Mouse (Mus musculus): Measurements from ENCODE around the gene Afg1l.

DNA sequence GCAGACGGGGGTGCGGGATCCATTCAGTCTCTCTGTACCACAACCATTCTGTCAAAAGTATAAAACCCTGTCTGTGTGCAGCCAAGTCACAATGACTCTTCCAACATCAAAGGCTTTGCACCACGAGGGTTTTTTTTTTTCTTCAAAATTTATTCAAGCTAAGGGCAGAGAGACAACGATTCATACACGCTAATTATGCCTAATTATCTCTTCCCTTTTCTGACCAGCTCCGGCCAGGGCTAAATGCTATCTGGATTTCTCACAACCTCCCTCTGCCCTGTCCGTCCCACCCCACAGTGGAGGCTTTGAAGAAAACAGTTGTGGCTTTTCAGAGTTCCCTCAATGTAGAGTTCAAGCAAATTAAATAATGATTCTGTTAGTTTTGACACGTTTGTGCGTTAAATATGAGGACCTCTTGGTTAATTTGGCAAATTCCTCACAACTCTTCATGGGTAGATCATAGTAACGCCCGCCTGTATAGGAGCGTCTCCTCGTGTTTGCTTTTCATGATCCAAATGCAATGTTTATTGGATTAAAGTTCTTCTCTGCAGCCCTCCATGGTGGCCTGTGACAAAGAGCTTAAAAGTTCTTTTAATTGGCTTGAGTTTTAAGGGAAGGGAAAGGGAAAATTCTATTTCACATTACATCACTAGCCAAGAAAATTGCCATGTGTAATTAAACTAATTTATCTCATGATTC lies 93.3 kb downstream of the Afg1l start:
- TF ChIP-seq CTCF (IDR thresholded peaks at IDR 0.05; ENCODE audit: extremely low read depth, insufficient read length, insufficient replicate concordance, low read depth, low read length), result no peak
- no peak for TF ChIP-seq POLR2A (IDR thresholded peaks at IDR 0.05; ENCODE audit: low read depth, low read length)
